Mouse (Mus musculus): ENCODE measurements around the gene Lamc1. TPM values are rescaled to one million over a fixed set of nuclear protein-coding genes. Genes with fewer than 3 reads are reported as not detected.

The Lamc1 gene
- total RNA-seq, 2 experiments from 2014 or later = 54.5 to 66.2 TPM

- DNase-seq (ENCODE audit: low spot score in 2 of 2) = no peak
These were observed 63.7 kb downstream of the Lamc1 start for GRCm38 (mm10) chr1:153268806-153269309.

GRCm38 (mm10) chr1:153268306-153268705 lies 64.3 kb downstream of the Lamc1 start:
- DNase-seq (ENCODE audit: low spot score in 2 of 2) = no peak

- no peak for DNase-seq (ENCODE audit: low spot score in 2 of 2)
These were observed 64.9 kb downstream of the Lamc1 start for GRCm38 (mm10) chr1:153267730-153268129.

- DNase-seq (ENCODE audit: low spot score in 2 of 2) = no peak
These were observed 65.7 kb downstream of the Lamc1 start for GRCm38 (mm10) chr1:153266891-153267290.

GRCm38 (mm10) chr1:153265579-153265978 lies 67.0 kb downstream of the Lamc1 start:
- no peak for DNase-seq (ENCODE audit: low spot score in 2 of 2)

- DNase-seq (ENCODE audit: low spot score in 2 of 2) = no peak
These were observed 67.5 kb downstream of the Lamc1 start for GRCm38 (mm10) chr1:153265066-153265465.

GRCm38 (mm10) chr1:153259752-153260300 lies 72.8 kb downstream of the Lamc1 start:
- DNase-seq (ENCODE audit: low spot score in 2 of 2) = no peak

GRCm38 (mm10) chr1:153252540-153253210 lies 79.9 kb downstream of the Lamc1 start:
- DNase-seq (ENCODE audit: low spot score in 2 of 2) = no peak

- DNase-seq (ENCODE audit: low spot score in 2 of 2) = no peak
These were observed 80.9 kb downstream of the Lamc1 start for GRCm38 (mm10) chr1:153251590-153252206.

GRCm38 (mm10) chr1:153241346-153241745 lies 91.2 kb downstream of the Lamc1 start:
- no peak for DNase-seq (ENCODE audit: low spot score in 2 of 2)

- DNase-seq (ENCODE audit: low spot score in 2 of 2) = no peak
These were observed 97.0 kb downstream of the Lamc1 start for GRCm38 (mm10) chr1:153235576-153235975.

- DNase-seq (ENCODE audit: low spot score in 2 of 2) = no peak
These were observed 100.9 kb downstream of the Lamc1 start for GRCm38 (mm10) chr1:153231681-153232080.

GRCm38 (mm10) chr1:153227916-153228315 lies 104.7 kb downstream of the Lamc1 start:
- no peak for DNase-seq (ENCODE audit: low spot score in 2 of 2)

GRCm38 (mm10) chr1:153227096-153227495 lies 105.5 kb downstream of the Lamc1 start:
- no peak for DNase-seq (ENCODE audit: low spot score in 2 of 2)

- DNase-seq (ENCODE audit: low spot score in 2 of 2) = no peak
These were observed 106.5 kb downstream of the Lamc1 start for GRCm38 (mm10) chr1:153225786-153226725.

- no peak for DNase-seq (ENCODE audit: low spot score in 2 of 2)
These were observed 108.3 kb downstream of the Lamc1 start for GRCm38 (mm10) chr1:153224331-153224730.

- no peak for DNase-seq (ENCODE audit: low spot score in 2 of 2)
These were observed 113.2 kb downstream of the Lamc1 start for GRCm38 (mm10) chr1:153219376-153219775.

- no peak for DNase-seq (ENCODE audit: low spot score in 2 of 2)
These were observed 116.1 kb downstream of the Lamc1 start for GRCm38 (mm10) chr1:153216516-153216915.

GRCm38 (mm10) chr1:153215676-153216075 lies 116.9 kb downstream of the Lamc1 start:
- no peak for DNase-seq (ENCODE audit: low spot score in 2 of 2)

- DNase-seq (ENCODE audit: low spot score in 2 of 2) = no peak
These were observed 121.6 kb downstream of the Lamc1 start for GRCm38 (mm10) chr1:153210992-153211391.

GRCm38 (mm10) chr1:153210198-153210597 lies 122.4 kb downstream of the Lamc1 start:
- no peak for DNase-seq (ENCODE audit: low spot score in 2 of 2)

Data from adrenal gland, adult 18-20 months (tissue).